Mouse (Mus musculus) cerebellum, postnatal 25 days (tissue): ENCODE measurements around the gene Vamp2.

ENCODE experiments used
- DNase-seq, 2 experiments: peaks; one replicate each; pipeline ENCODE4 v3.0.0; 2021; ENCODE audit warnings: mixed read lengths in 2 of 2

The Vamp2 gene

DNA sequence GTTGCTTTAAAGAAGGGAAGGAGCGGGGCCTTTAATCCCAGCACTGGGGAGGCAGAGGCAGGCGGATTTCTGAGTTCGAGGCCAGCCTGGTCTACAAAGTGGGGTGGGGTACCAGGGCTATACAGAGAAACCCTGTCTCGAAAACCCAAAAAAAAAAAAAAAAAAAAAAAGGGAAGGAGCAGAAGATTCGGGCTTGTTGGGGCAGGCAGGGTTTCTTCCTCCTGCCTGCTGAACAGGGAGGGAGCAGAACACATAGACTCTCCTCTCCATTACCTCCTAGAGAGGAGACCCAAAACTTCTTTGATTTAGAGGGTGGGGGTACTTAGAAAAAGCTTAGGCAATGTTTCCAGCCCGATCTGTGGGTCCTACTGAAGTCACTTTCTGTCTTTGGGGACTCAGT, 47.1 kb downstream of the Vamp2 start:
- DNase-seq = no peak
